Mouse (Mus musculus) stomach, embryonic 15.5 days (tissue): ENCODE measurements around the gene Hps4. TPM values are rescaled to one million over a fixed set of nuclear protein-coding genes. Genes with fewer than 3 reads are reported as not detected.
"Not testable (repeated sequence)": the region's sequence is repeated elsewhere in the genome, so short reads cannot be mapped to it uniquely, and the experiment has no call there.

Experiments used
- ATAC-seq: fragments of 200-750 bp; cut with Nextera tagmentation; 2 replicates; pipeline ENCODE4 v1.8.0; 2017; ENCODE audit warnings: low read depth, moderate number of reproducible peaks, moderate TSS enrichment; ENCODE audit not compliant: insufficient read depth, low FRiP score
- H3K27ac ChIP-seq: fragments of 300-500 bp; sonication (generic); 2 replicates; pipeline ENCODE4 v1.5.1; 2015; ENCODE audit warnings: mild to moderate bottlenecking, inconsistent platforms
- H3K27me3 ChIP-seq: fragments of 300-500 bp; sonication (generic); replicated peaks from 2 replicates; pipeline ENCODE4 v1.6.1; 2015; ENCODE audit warnings: inconsistent platforms
- H3K36me3 ChIP-seq: fragments of 300-500 bp; sonication (generic); 2 replicates; pipeline ENCODE4 v1.6.1; 2015; ENCODE audit warnings: inconsistent platforms
- H3K4me1 ChIP-seq: fragments of 300-500 bp; sonication (generic); 2 replicates; pipeline ENCODE4 v1.6.1; 2015; ENCODE audit warnings: inconsistent platforms
- H3K4me2 ChIP-seq: fragments of 300-500 bp; sonication (generic); 2 replicates; pipeline ENCODE4 v1.6.1; 2015; ENCODE audit warnings: mild to moderate bottlenecking, inconsistent platforms
- H3K4me3 ChIP-seq: fragments of 300-500 bp; sonication (generic); replicated peaks from 2 replicates; pipeline ENCODE4 v1.5.1; 2015; ENCODE audit warnings: inconsistent platforms
- H3K9ac ChIP-seq: fragments of 300-500 bp; sonication (generic); 2 replicates; pipeline ENCODE4 v1.6.1; 2015; ENCODE audit warnings: inconsistent platforms
- H3K9me3 ChIP-seq: fragments of 300-500 bp; sonication (generic); 2 replicates; pipeline ENCODE4 v1.6.1; 2016; ENCODE audit warnings: inconsistent platforms
- WGBS: fragments of 180-500 bp; shearing (Covaris S2); methylation state at CpG from one replicate; pipeline ENCODE4 v1.1.7; 2015; 5-methylcytosine and 5-hydroxymethylcytosine counted together
- polyA plus RNA-seq: library from polyadenylated mRNA; unstranded; fragments of >200 nt; fragmentation: Nextera tagmentation; extraction: Ambion mirVana; gene quantifications from 2 replicates; pipeline ENCODE4 v1.2.1, GENCODE M21; 2015

Hps4 gene
- polyA plus RNA-seq, 1 experiment from 2014 or later: 32.9 TPM

DNA sequence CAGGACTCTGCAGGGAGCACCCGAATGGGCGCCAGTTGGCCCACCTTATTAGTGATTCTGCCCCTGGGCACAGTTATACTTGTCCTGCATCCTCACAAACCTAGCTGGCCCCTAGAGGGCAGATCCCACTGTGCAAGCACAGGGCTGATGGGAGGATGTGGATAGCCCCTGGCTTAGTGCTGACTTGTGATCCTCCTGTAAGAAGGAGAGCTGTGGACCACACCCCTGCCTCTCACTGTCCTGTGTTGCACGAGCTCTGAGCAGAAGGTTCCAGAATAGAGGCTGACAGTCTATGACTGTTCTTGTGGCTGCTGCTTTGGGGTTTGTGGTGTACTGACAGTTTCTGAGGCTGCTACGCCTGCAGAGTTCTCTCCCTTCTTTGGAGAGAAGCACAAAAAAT is 41.2 kb upstream of the Hps4 start:
- no peak overlapping the region for H3K4me2 ChIP-seq
- H3K9me3 ChIP-seq: no peaks in the 10 kb centered on the region
- H3K36me3 ChIP-seq: no peaks in the 10 kb centered on the region
- H3K4me3 ChIP-seq: no peak overlapping the region
- no peaks in the 10 kb centered on the region for H3K27me3 ChIP-seq
- peaks cover 18% of the 10 kb centered on the region for H3K4me1 ChIP-seq
- peak overlapping the region; percentile 69 for H3K27ac ChIP-seq
- H3K9ac ChIP-seq: no peak overlapping the region
- 79% methylated on average over 4 of the region's 4 CpGs for WGBS
- ATAC-seq: no peak

DNA sequence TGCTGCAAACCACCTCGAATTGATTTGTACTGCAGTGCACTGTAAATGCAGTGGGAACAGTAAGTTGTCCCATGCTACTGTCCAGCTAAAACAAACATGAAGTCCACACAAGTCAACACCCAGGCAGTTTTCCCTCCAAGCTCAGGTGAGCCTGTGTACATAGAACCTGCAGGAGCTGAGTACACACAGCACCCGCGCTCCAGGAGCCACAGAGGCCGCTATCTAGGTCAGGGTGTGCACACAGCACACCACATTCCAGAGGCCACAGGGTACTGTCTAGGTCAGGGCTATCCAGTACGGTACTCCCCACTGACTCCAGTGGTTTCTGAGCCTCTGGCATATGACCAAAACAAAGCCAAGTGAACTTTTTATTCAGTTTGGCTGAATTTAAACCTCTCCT is 40.6 kb upstream of the Hps4 start:
- Histone ChIP-seq H3K9me3 (no peaks in the 10 kb centered on the region), H3K4me3 (no peak overlapping the region), H3K9ac (no peak overlapping the region), H3K27ac (peak overlapping the region; percentile 69), H3K36me3 (peaks cover under 1% of the 10 kb centered on the region; the same call in 1 of the 2 replicates), H3K4me2 (no peak overlapping the region), H3K4me1 (peaks cover 14% of the 10 kb centered on the region), H3K27me3 (no peaks in the 10 kb centered on the region)
- peak; percentile 91 for ATAC-seq
- WGBS: 68% methylated on average over 5 of the region's 5 CpGs

DNA sequence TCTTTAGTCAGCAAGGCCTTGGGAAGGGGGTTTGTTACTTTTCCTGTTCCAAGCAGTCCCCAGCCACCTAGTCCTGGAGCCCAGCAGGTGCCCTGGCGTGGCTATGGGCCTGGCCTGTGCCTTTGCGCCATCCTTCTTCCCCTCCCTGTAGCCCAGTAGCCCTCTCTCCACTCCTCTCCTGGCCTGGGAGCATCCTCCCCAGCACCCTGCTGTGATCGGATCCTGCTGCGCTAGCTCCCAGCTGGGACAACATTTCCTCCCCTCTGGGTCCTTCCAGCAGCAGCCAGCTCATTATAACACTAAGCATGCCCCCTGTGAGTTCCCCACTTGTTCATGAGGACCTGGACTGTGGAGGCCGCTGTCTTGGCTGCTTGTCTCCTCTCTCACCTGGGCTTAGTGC is 37.0 kb upstream of the Hps4 start:
- no peak overlapping the region for H3K27ac ChIP-seq
- H3K27me3 ChIP-seq: no peaks in the 10 kb centered on the region
- H3K9me3 ChIP-seq: no peaks in the 10 kb centered on the region
- H3K9ac ChIP-seq: no peak overlapping the region
- H3K4me2 ChIP-seq: no peak overlapping the region
- 0 out of 2 replicates have a peak, but pooled peaks cover 4% of the 10 kb centered on the region for H3K4me1 ChIP-seq
- 83% methylated on average over 5 of the region's 5 CpGs for WGBS
- ATAC-seq: no peak
- peaks cover 25% of the 10 kb centered on the region for H3K36me3 ChIP-seq
- H3K4me3 ChIP-seq: no peak overlapping the region

DNA sequence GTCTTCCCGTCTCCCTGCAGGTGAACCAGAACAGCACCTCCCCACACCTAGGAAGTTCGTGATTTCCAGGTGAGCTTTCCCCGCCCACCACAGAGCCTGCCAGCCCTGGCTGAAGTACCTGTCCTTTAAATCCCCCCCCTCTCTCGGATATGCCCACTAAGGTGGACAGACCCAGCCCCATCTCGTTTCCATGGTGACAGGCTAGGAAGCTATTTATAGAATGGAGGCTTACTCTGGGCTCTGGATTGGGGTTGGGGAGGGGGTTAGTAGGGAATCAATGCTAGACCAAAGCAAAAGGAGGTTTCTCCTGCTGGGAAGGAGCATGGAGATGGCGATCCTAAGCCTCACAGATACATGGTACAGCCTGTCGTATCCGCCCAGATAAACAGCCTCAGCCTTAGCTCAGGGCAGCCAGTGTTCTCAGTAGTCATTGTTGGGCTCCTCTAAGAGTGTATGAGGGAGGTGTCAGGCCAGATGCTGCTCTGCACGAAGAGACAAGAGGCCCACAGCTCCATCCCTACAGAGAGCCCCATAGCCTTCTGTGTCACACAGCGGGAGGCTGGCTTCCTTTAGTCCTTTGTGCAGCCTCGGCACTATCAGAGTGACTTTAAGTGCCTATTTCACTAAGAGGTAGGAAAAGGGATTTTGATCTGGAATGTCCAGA is 29.5 kb upstream of the Hps4 start:
- WGBS: 75% methylated on average over 11 of the region's 11 CpGs
- Histone ChIP-seq H3K4me1 (no peaks in the 10 kb centered on the region), H3K9ac (no peak overlapping the region), H3K27me3 (no peaks in the 10 kb centered on the region), H3K4me3 (no peak overlapping the region), H3K4me2 (no peak overlapping the region), H3K9me3 (no peaks in the 10 kb centered on the region), H3K27ac (no peak overlapping the region), H3K36me3 (peaks cover 28% of the 10 kb centered on the region)
- ATAC-seq: no peak

DNA sequence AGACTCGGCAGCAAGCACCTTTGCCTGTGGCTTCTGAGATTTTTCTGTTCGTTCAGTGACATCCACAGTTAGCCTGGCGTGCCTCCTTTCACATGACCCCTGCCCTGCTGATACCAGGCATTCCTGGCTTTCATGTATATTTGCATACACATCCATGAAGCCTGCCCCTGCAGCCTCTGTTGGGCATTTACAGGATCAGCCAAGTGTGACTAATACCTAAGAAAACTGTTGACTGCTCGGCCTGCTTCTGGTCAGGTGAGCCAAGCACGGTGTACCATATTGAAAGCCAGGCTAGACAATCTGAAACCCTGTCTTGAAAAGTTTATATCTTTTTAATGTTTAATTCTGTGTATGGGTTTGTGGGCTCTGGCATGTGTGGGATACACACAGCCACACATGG is 26.4 kb upstream of the Hps4 start:
- WGBS: 73% methylated on average over 5 of the region's 5 CpGs
- H3K27ac ChIP-seq: no peak overlapping the region

DNA sequence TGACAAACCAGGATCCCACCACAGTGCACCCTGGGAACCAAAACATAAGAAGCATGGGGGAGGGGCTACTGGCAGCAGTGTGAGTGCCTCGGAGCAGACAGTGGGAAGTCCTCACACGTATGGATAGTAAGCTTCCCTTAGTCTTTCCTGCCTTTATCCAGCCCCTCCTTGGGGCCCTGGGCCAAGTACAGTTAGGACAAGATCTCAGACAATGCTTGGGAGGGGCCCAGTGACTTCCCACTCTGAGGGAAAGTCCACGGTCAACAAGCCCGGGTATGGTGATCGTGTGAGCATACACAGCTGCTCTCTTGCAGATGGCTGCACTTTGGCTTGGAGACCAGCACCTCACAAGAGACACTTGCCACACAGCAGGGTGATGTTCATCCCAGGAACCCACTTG is 25.6 kb upstream of the Hps4 start:
- no peaks in the 10 kb centered on the region for H3K27me3 ChIP-seq
- H3K27ac ChIP-seq: no peak overlapping the region
- no peaks in the 10 kb centered on the region for H3K4me1 ChIP-seq
- no peaks in the 10 kb centered on the region for H3K9me3 ChIP-seq
- no peak for ATAC-seq
- no peak overlapping the region for H3K4me3 ChIP-seq
- H3K4me2 ChIP-seq: no peak overlapping the region
- whole genome bisulfite sequencing: 37% methylated on average over 5 of the region's 5 CpGs
- peaks cover 8% of the 10 kb centered on the region; the same call in 1 of the 2 replicates for H3K36me3 ChIP-seq
- no peak overlapping the region for H3K9ac ChIP-seq

More for the DNA sequence above, 26.4 kb upstream of the Hps4 start:
- Histone ChIP-seq H3K36me3 (peaks cover 12% of the 10 kb centered on the region; the same call in 1 of the 2 replicates), H3K4me3 (no peak overlapping the region), H3K9me3 (no peaks in the 10 kb centered on the region), H3K4me1 (no peaks in the 10 kb centered on the region), H3K9ac (no peak overlapping the region), H3K4me2 (no peak overlapping the region), H3K27me3 (no peaks in the 10 kb centered on the region)
- ATAC-seq: no peak

DNA sequence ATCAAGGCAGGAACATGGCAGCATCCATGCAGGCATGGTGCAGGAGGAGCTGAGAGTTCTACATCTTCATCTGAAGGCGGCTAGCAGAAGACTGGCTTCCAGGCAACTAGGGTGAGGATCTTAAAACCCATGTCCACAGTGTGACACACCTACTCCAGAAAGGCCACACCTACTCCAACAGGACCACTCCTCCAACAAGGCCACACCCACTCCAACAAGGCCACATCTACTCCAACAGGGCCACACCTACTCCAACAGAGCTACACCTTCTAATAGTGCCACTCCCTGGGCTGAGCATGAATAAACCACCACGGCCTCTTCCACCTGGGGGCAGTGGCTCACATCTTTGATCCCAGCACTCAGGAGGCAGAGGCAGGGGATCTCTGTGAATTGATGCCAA is 23.5 kb upstream of the Hps4 start:
- ATAC-seq: peak; percentile 40
- not testable (repeated sequence) for H3K4me2 ChIP-seq, H3K27ac ChIP-seq, H3K27me3 ChIP-seq, H3K9ac ChIP-seq, H3K4me1 ChIP-seq, H3K36me3 ChIP-seq, H3K9me3 ChIP-seq, H3K4me3 ChIP-seq
- 50% methylated on average over 2 of the region's 2 CpGs for WGBS

DNA sequence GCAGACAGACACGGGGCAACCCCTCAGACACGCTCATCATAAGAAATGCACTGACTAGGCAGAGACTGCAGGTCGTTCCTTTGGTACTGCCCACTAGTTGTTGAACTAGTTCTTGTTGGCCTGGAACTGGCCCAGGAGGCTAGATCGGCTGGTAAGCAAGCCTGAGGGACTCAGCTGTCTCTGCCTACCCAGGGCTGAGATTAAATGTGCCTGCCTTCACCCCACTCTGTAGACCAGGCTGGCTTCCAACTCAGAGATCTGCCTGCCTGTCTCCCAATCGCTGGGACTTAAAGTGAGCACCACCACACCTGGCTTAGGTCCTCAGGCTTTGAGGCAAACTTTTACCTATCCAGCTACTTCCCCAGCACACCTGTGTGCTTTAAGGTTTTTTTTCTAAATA is 22.5 kb upstream of the Hps4 start:
- no peak for ATAC-seq
- peaks cover 3% of the 10 kb centered on the region for H3K4me1 ChIP-seq
- peaks cover 3% of the 10 kb centered on the region; the same call in 1 of the 2 replicates for H3K36me3 ChIP-seq
- no peak overlapping the region for H3K4me3 ChIP-seq
- no peak overlapping the region for H3K4me2 ChIP-seq
- H3K9ac ChIP-seq: no peak overlapping the region
- no peaks in the 10 kb centered on the region for H3K27me3 ChIP-seq
- no peak overlapping the region for H3K27ac ChIP-seq
- WGBS: 78% methylated on average over 5 of the region's 5 CpGs
- H3K9me3 ChIP-seq: no peaks in the 10 kb centered on the region

DNA sequence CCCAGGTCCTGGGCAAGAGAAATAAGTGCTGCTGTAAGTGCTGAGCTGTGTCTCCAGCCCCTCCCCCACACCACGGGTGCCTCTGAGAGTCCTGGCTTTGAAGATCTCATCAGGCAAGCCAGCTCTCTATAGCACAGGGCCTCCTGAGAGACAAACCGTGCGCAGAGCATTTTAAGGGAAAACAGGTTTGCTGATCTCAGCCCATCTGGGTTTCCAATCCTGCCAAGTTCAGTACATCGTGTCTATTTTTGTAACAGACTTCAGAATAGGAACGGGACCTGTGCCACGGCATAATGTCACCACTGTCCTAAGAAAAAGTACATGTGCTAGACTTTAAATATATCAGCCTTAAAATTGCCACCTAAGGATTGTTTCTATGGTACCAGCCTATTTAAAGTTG is 21.9 kb upstream of the Hps4 start:
- Histone ChIP-seq H3K4me1 (peaks cover 7% of the 10 kb centered on the region), H3K9me3 (no peaks in the 10 kb centered on the region), H3K4me3 (no peak overlapping the region), H3K36me3 (no peaks in the 10 kb centered on the region), H3K9ac (no peak overlapping the region), H3K4me2 (no peak overlapping the region), H3K27me3 (no peaks in the 10 kb centered on the region), H3K27ac (no peak overlapping the region)
- 70% methylated on average over 6 of the region's 6 CpGs for WGBS
- no peak for ATAC-seq

DNA sequence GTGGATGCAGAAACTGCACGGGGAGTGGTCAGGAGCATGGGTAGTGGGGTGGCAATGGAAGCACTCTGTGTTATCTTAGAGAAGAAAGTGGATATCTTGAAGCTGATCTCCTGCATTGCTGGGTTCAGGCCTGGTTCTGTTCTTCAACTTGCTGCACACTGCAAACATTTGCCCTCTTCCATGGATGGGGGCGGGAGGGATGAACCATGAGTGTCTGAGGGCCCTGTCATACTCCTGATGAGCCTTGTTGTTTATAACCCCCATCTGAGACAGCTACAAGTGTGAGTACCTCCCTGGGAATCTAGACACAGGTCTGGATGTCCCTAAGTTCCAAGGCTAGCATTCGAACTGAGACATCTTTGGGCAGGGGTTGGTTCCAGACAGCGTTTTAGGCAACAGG is 21.5 kb upstream of the Hps4 start:
- WGBS: 79% methylated on average over 4 of the region's 4 CpGs

DNA sequence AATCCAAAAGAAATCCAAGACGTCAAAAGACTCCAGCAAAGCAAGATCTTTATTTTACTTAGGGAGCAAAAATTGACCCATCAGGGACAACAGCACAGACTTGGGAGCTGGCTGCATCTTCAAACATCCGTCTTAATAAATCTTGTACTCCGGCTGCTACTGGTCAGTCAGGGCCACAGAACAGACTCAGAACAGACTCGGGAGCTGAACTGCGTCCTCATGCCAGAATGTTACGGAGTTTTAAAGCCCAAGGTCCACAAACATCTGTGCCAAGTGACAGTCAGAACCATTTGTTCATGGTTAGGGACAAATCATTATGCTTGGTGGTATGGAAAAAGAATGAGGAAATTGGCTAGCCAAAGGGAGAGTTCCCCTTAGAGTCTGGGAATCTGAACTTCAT is 19.6 kb upstream of the Hps4 start:
- Histone ChIP-seq H3K36me3 (0 out of 2 replicates have a peak, but pooled peaks cover 3% of the 10 kb centered on the region), H3K27me3 (no peaks in the 10 kb centered on the region), H3K27ac (no peak overlapping the region), H3K4me1 (peaks cover 12% of the 10 kb centered on the region), H3K9me3 (no peaks in the 10 kb centered on the region), H3K4me3 (no peak overlapping the region), H3K9ac (no peak overlapping the region), H3K4me2 (no peak overlapping the region)
- ATAC-seq: no peak
- 85% methylated on average over 6 of the region's 6 CpGs for WGBS

More for the DNA sequence above, 21.5 kb upstream of the Hps4 start:
- no peak overlapping the region for H3K27ac ChIP-seq
- H3K4me1 ChIP-seq: peaks cover 7% of the 10 kb centered on the region
- ATAC-seq: no peak
- no peak overlapping the region for H3K4me2 ChIP-seq
- no peaks in the 10 kb centered on the region for H3K9me3 ChIP-seq
- H3K27me3 ChIP-seq: no peaks in the 10 kb centered on the region
- no peak overlapping the region for H3K4me3 ChIP-seq
- H3K9ac ChIP-seq: no peak overlapping the region
- H3K36me3 ChIP-seq: no peaks in the 10 kb centered on the region

DNA sequence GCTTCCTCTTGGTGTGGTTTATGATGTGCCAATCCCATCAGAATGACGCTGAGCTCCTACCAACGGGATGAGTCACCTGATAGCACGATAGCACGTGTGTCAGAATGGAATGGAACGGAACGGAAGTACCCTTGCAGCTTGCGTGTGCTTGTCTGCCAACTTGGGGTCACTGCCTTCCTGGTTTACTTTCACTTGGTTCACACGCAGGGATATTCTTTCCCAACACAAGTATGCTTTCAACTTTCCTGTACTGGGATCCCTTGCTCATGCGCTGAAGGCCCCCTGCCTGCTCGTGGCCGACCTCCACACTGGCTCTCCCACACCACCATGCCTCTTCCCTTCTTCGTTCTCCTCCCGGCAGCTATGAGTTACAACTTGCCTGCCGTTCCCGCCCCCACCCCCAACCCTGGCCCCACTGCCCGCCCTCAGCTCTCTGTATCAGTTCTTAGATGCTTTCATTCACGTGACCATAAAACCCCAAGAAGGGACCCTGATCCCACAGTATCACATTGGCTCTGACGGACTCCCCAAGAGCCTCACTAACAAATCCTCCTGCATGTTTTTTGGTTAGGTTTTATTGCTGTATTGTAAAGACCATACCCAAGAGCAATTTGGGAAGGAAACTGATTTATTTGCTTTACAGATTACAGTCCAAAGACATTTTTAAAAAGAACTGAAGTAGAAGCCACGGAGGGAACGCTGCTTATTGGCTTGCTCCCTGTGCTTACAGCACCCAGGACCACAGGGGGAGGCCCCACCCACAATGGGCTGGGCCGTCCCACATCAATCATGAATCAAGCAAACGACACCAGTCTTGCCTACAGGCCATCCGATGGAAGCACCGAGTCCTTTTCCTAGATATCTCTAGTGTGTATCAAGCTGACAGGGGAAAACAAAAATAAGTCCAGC is 18.0 kb upstream of the Hps4 start:
- H3K9me3 ChIP-seq: no peaks in the 10 kb centered on the region
- H3K4me1 ChIP-seq: peaks cover 12% of the 10 kb centered on the region
- H3K36me3 ChIP-seq: peaks cover 16% of the 10 kb centered on the region
- WGBS: 17% methylated on average over 24 of the region's 24 CpGs
- peak overlapping the region; percentile 100 for H3K4me3 ChIP-seq
- ATAC-seq: peak; percentile 83
- H3K9ac ChIP-seq: no peak overlapping the region
- no peaks in the 10 kb centered on the region for H3K27me3 ChIP-seq
- H3K27ac ChIP-seq: peak overlapping the region; percentile 84; the same call in 1 of the 2 replicates
- H3K4me2 ChIP-seq: peak overlapping the region; percentile 75
